Mouse (Mus musculus): ENCODE measurements around the gene Abhd4. TPM values are rescaled to one million over a fixed set of nuclear protein-coding genes. Genes with fewer than 3 reads are reported as not detected.
"Not testable (repeated sequence)": the region's sequence is repeated elsewhere in the genome, so short reads cannot be mapped to it uniquely, and the experiment has no call there.

Abhd4 gene
- polyA plus RNA-seq, 1 experiment from 2014 or later: 27.6 TPM

- Histone ChIP-seq H3K27me3 (replicated peaks; ENCODE audit: control insufficient read depth, insufficient read depth, low read length) (no peaks in the 10 kb centered on the region), H3K4me1 (replicated peaks; ENCODE audit: control insufficient read depth, insufficient read depth, low read length) (peaks cover 41% of the 10 kb centered on the region), H3K9ac (ENCODE audit: low read depth, low read length) (no peak overlapping the region), H3K4me3 (ENCODE audit: low read depth, low read length) (no peak overlapping the region), H3K27ac (ENCODE audit: low read depth, low read length) (no peak overlapping the region), H3K9me3 (ENCODE audit: control insufficient read depth, low read length) (no peaks in the 10 kb centered on the region), H3K4me2 (no peak overlapping the region), H3K36me3 (ENCODE audit: control insufficient read depth, insufficient read depth, low read length) (no peaks in the 10 kb centered on the region)
- DNase-seq (ENCODE audit: low spot score) (no peak), ATAC-seq (replicated peaks; ENCODE audit: low FRiP score) (no peak)
- 46% methylated on average over 16 of the region's 16 CpGs for WGBS
Observed at GRCm38 (mm10) chr14:54224484-54225467, 29.2 kb upstream of the Abhd4 start.

GRCm38 (mm10) chr14:54225725-54226124, 28.3 kb upstream of the Abhd4 start:
- WGBS: 79% methylated on average over 11 of the region's 11 CpGs

GRCm38 (mm10) chr14:54226911-54227811, 26.8 kb upstream of the Abhd4 start:
- no peaks in the 10 kb centered on the region for H3K9me3 ChIP-seq (ENCODE audit: control insufficient read depth, low read length)
- H3K4me3 ChIP-seq (ENCODE audit: low read depth, low read length): peak overlapping the region; percentile 38
- peaks cover 36% of the 10 kb centered on the region for H3K4me1 ChIP-seq (replicated peaks; ENCODE audit: control insufficient read depth, insufficient read depth, low read length)
- ATAC-seq (replicated peaks; ENCODE audit: low FRiP score): peak; percentile 78
- H3K9ac ChIP-seq (ENCODE audit: low read depth, low read length): peak overlapping the region; percentile 57
- DNase-seq (ENCODE audit: low spot score): peak; percentile 57
- H3K27ac ChIP-seq (ENCODE audit: low read depth, low read length): no peak overlapping the region; the same call in 1 of the 2 replicates
- H3K27me3 ChIP-seq (replicated peaks; ENCODE audit: control insufficient read depth, insufficient read depth, low read length): no peaks in the 10 kb centered on the region
- peak overlapping the region; percentile 84 for H3K4me2 ChIP-seq
- no peaks in the 10 kb centered on the region for H3K36me3 ChIP-seq (ENCODE audit: control insufficient read depth, insufficient read depth, low read length)
- WGBS: 17% methylated on average over 16 of the region's 16 CpGs

More at GRCm38 (mm10) chr14:54225725-54226124, 28.3 kb upstream of the Abhd4 start:
- DNase-seq (ENCODE audit: low spot score) (no peak), ATAC-seq (replicated peaks; ENCODE audit: low FRiP score) (no peak)
- H3K4me3 ChIP-seq (ENCODE audit: low read depth, low read length): no peak overlapping the region
- H3K27ac ChIP-seq (ENCODE audit: low read depth, low read length): no peak overlapping the region
- no peaks in the 10 kb centered on the region for H3K27me3 ChIP-seq (replicated peaks; ENCODE audit: control insufficient read depth, insufficient read depth, low read length)
- no peak overlapping the region for H3K4me2 ChIP-seq
- peaks cover 38% of the 10 kb centered on the region for H3K4me1 ChIP-seq (replicated peaks; ENCODE audit: control insufficient read depth, insufficient read depth, low read length)
- H3K9me3 ChIP-seq (ENCODE audit: control insufficient read depth, low read length): no peaks in the 10 kb centered on the region
- H3K36me3 ChIP-seq (ENCODE audit: control insufficient read depth, insufficient read depth, low read length): no peaks in the 10 kb centered on the region
- no peak overlapping the region for H3K9ac ChIP-seq (ENCODE audit: low read depth, low read length)

GRCm38 (mm10) chr14:54227911-54228451, 26.0 kb upstream of the Abhd4 start:
- H3K4me1 ChIP-seq (replicated peaks; ENCODE audit: control insufficient read depth, insufficient read depth, low read length): peaks cover 39% of the 10 kb centered on the region
- H3K27me3 ChIP-seq (replicated peaks; ENCODE audit: control insufficient read depth, insufficient read depth, low read length): no peaks in the 10 kb centered on the region
- H3K27ac ChIP-seq (ENCODE audit: low read depth, low read length): no peak overlapping the region; the same call in 1 of the 2 replicates
- peak; percentile 78 for DNase-seq (ENCODE audit: low spot score)
- peak overlapping the region; percentile 38 for H3K4me3 ChIP-seq (ENCODE audit: low read depth, low read length)
- under 1% methylated on average over 10 of the region's 10 CpGs for WGBS
- peak overlapping the region; percentile 84 for H3K4me2 ChIP-seq
- H3K9ac ChIP-seq (ENCODE audit: low read depth, low read length): peak overlapping the region; percentile 57
- no peaks in the 10 kb centered on the region for H3K9me3 ChIP-seq (ENCODE audit: control insufficient read depth, low read length)
- ATAC-seq (replicated peaks; ENCODE audit: low FRiP score): peak; percentile 51
- H3K36me3 ChIP-seq (ENCODE audit: control insufficient read depth, insufficient read depth, low read length): no peaks in the 10 kb centered on the region

- 19% methylated on average over 7 of the region's 7 CpGs for WGBS
- Histone ChIP-seq H3K9ac (ENCODE audit: low read depth, low read length) (peak overlapping the region; percentile 37; the same call in 1 of the 2 replicates), H3K4me2 (peak overlapping the region; percentile 84), H3K9me3 (ENCODE audit: control insufficient read depth, low read length) (no peaks in the 10 kb centered on the region), H3K4me1 (replicated peaks; ENCODE audit: control insufficient read depth, insufficient read depth, low read length) (peaks cover 44% of the 10 kb centered on the region), H3K36me3 (ENCODE audit: control insufficient read depth, insufficient read depth, low read length) (no peaks in the 10 kb centered on the region), H3K27ac (ENCODE audit: low read depth, low read length) (no peak overlapping the region), H3K4me3 (ENCODE audit: low read depth, low read length) (peak overlapping the region; percentile 38), H3K27me3 (replicated peaks; ENCODE audit: control insufficient read depth, insufficient read depth, low read length) (no peaks in the 10 kb centered on the region)
- DNase-seq (ENCODE audit: low spot score) (no peak), ATAC-seq (replicated peaks; ENCODE audit: low FRiP score) (no peak)
Observed at GRCm38 (mm10) chr14:54228501-54228900, 25.5 kb upstream of the Abhd4 start.

GRCm38 (mm10) chr14:54228933-54229713, 24.9 kb upstream of the Abhd4 start:
- H3K4me1 ChIP-seq (replicated peaks; ENCODE audit: control insufficient read depth, insufficient read depth, low read length): peaks cover 50% of the 10 kb centered on the region
- H3K36me3 ChIP-seq (ENCODE audit: control insufficient read depth, insufficient read depth, low read length): no peaks in the 10 kb centered on the region
- peak overlapping the region; percentile 43; the same call in 1 of the 2 replicates for H3K9ac ChIP-seq (ENCODE audit: low read depth, low read length)
- WGBS: 18% methylated on average over 25 of the region's 25 CpGs
- no peak for ATAC-seq (replicated peaks; ENCODE audit: low FRiP score)
- no peak overlapping the region for H3K27ac ChIP-seq (ENCODE audit: low read depth, low read length)
- no peak for DNase-seq (ENCODE audit: low spot score)
- H3K9me3 ChIP-seq (ENCODE audit: control insufficient read depth, low read length): no peaks in the 10 kb centered on the region
- H3K27me3 ChIP-seq (replicated peaks; ENCODE audit: control insufficient read depth, insufficient read depth, low read length): no peaks in the 10 kb centered on the region
- H3K4me3 ChIP-seq (ENCODE audit: low read depth, low read length): peak overlapping the region; percentile 20
- H3K4me2 ChIP-seq: peak overlapping the region; percentile 84

GRCm38 (mm10) chr14:54229849-54230248, 24.1 kb upstream of the Abhd4 start:
- H3K9ac ChIP-seq (ENCODE audit: low read depth, low read length); H3K4me2 ChIP-seq; DNase-seq (ENCODE audit: low spot score); H3K36me3 ChIP-seq (ENCODE audit: control insufficient read depth, insufficient read depth, low read length); H3K4me3 ChIP-seq (ENCODE audit: low read depth, low read length); ATAC-seq (replicated peaks; ENCODE audit: low FRiP score); H3K27ac ChIP-seq (ENCODE audit: low read depth, low read length); H3K9me3 ChIP-seq (ENCODE audit: control insufficient read depth, low read length); H3K27me3 ChIP-seq (replicated peaks; ENCODE audit: control insufficient read depth, insufficient read depth, low read length): not testable (repeated sequence)
- 68% methylated on average over 3 of the region's 4 CpGs for WGBS
- H3K4me1 ChIP-seq (replicated peaks; ENCODE audit: control insufficient read depth, insufficient read depth, low read length): peaks cover 46% of the 10 kb centered on the region

All from liver, embryonic 11.5 days (tissue).